Mouse (Mus musculus): ENCODE data around the gene Dand5. TPM values are rescaled to one million over a fixed set of nuclear protein-coding genes. Genes with fewer than 3 reads are reported as not detected.
"Not testable (repeated sequence)": the region's sequence is repeated elsewhere in the genome, so short reads cannot be mapped to it uniquely, and the experiment has no call there.

Gene Dand5
- polyA plus RNA-seq, 1 experiment: 2.1 TPM

GRCm38 (mm10) chr8:84832759-84833742 lies 10.4 kb upstream of the Dand5 start:
- 34% methylated on average over 10 of the region's 10 CpGs for whole genome bisulfite sequencing
- peaks cover 3% of the 10 kb centered on the region; the same call in 1 of the 2 replicates for H3K4me1 ChIP-seq (ENCODE audit: control insufficient read depth, insufficient read depth, insufficient read length, low read length)
- H3K27me3 ChIP-seq (ENCODE audit: control insufficient read depth, insufficient read depth, low read length): no peaks in the 10 kb centered on the region
- peak overlapping the region; percentile 99 for H3K4me3 ChIP-seq (ENCODE audit: low read depth, low read length)
- peaks cover 38% of the 10 kb centered on the region for H3K36me3 ChIP-seq (ENCODE audit: control insufficient read depth, insufficient read depth, low read length)
- TF ChIP-seq CTCF (IDR thresholded peaks at IDR 0.05; ENCODE audit: extremely low read depth, insufficient read length, insufficient replicate concordance, low read depth, low read length): no peak
- no peak for TF ChIP-seq POLR2A (IDR thresholded peaks at IDR 0.05; ENCODE audit: low read depth, low read length)
- H3K27ac ChIP-seq (ENCODE audit: insufficient read depth, low read depth, low read length): 0 out of 2 replicates have a peak overlapping the region, but pooled peaks have one; percentile 12

DNA sequence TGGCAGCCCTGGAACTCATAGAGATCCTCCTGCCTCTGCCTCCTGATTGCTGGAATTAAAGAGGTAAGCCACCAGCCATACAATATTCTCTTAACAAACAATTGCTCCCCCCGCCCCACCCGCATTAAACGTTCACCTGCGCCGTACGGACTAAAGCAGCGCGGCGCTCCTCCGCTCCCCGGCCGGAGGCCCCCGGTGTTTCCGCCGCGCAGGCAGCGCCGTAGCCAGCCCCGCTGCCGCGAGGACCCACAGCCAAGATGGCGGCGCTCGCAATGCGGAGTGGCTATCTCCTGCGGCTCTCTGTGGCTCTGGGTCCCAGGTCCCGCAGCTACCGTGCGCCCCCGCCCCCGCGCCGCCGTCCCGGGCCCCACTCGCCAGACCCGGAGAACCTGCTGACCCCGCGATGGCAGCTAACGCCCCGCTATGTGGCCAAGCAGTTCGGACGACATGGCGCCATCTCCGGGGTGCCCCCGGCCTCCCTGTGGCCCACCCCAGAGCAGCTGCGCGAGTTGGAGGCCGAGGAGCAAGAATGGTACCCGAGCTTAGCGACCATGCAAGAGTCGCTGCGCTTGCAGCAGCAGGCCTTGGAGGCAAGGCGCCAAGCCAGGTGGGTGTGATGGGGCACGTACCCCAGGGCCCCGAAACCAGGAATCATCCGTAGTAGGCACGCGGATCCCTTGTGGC lies 9.6 kb upstream of the Dand5 start:
- 1% methylated on average over 59 of the region's 59 CpGs for WGBS
- TF ChIP-seq POLR2A (IDR thresholded peaks at IDR 0.05; ENCODE audit: low read depth, low read length) (peak; percentile 80; the same call in 1 of the 2 replicates), CTCF (IDR thresholded peaks at IDR 0.05; ENCODE audit: extremely low read depth, insufficient read length, insufficient replicate concordance, low read depth, low read length) (no peak)
- H3K4me1 ChIP-seq (ENCODE audit: control insufficient read depth, insufficient read depth, insufficient read length, low read length): peaks cover 3% of the 10 kb centered on the region; the same call in 1 of the 2 replicates
- H3K36me3 ChIP-seq (ENCODE audit: control insufficient read depth, insufficient read depth, low read length): peaks cover 29% of the 10 kb centered on the region
- H3K27me3 ChIP-seq (ENCODE audit: control insufficient read depth, insufficient read depth, low read length): no peaks in the 10 kb centered on the region
- H3K27ac ChIP-seq (ENCODE audit: insufficient read depth, low read depth, low read length): peak overlapping the region; percentile 67
- peak overlapping the region; percentile 99 for H3K4me3 ChIP-seq (ENCODE audit: low read depth, low read length)

DNA sequence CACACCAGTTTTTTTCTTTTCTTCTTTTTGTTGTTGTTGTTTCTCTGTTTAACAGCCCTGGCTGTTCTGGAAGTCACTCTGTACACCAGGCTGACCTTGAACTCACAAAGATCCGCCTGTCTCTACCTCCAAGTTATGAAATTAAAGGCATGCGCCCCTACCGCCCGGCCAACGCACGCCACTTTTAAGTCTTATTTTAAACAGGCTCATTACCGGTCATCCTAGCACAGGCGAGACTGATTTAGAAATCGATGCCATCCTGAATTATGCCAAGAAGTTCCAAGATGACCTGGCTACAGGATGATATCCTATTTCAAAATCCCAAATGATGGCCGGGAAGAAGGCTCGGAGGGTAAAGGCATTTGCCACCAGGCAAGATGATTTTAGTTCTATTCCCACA lies 8.9 kb upstream of the Dand5 start, which contains the start of gene Gadd45gip1:
TSS of gene Gadd45gip1 (plus strand) at position 33 of the 400 bp plus-strand sequence.
- H3K4me1 ChIP-seq (ENCODE audit: control insufficient read depth, insufficient read depth, insufficient read length, low read length): peaks cover 3% of the 10 kb centered on the region; the same call in 1 of the 2 replicates
- H3K27ac ChIP-seq (ENCODE audit: insufficient read depth, low read depth, low read length): peak within 1 kb of the TSS; percentile 67
- no peaks in the 10 kb centered on the region for H3K27me3 ChIP-seq (ENCODE audit: control insufficient read depth, insufficient read depth, low read length)
- no peak for TF ChIP-seq POLR2A (IDR thresholded peaks at IDR 0.05; ENCODE audit: low read depth, low read length)
- peak; percentile 38; the same call in 1 of the 2 replicates for TF ChIP-seq CTCF (IDR thresholded peaks at IDR 0.05; ENCODE audit: extremely low read depth, insufficient read length, insufficient replicate concordance, low read depth, low read length)
- peak within 1 kb of the TSS; percentile 99 for H3K4me3 ChIP-seq (ENCODE audit: low read depth, low read length)
- H3K36me3 ChIP-seq (ENCODE audit: control insufficient read depth, insufficient read depth, low read length): peaks cover 24% of the 10 kb centered on the region
- WGBS: 41% methylated on average over 11 of the region's 11 CpGs

DNA sequence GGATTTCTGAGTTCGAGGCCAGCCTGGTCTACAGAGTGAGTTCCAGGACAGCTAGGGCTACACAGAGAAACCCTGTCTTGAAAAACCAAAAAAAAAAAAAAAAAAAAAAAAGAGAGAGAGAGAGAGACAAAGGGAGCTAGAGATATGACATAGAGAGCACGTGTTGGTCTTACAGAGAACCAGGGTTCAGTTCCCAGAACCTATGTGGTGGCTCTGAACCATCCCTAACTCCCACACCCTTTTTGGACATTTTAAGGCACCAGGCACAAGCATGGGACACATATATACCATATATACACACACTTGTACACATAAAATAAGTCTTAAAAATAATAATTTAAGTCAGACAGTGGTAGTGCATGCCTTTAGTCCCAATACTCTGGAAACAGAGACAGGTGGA lies 3.9 kb upstream of the Dand5 start:
- WGBS: 77% methylated on average over 2 of the region's 2 CpGs
- not testable (repeated sequence) for H3K27me3 ChIP-seq (ENCODE audit: control insufficient read depth, insufficient read depth, low read length); H3K36me3 ChIP-seq (ENCODE audit: control insufficient read depth, insufficient read depth, low read length); H3K27ac ChIP-seq (ENCODE audit: insufficient read depth, low read depth, low read length); H3K4me3 ChIP-seq (ENCODE audit: low read depth, low read length); H3K4me1 ChIP-seq (ENCODE audit: control insufficient read depth, insufficient read depth, insufficient read length, low read length)

DNA sequence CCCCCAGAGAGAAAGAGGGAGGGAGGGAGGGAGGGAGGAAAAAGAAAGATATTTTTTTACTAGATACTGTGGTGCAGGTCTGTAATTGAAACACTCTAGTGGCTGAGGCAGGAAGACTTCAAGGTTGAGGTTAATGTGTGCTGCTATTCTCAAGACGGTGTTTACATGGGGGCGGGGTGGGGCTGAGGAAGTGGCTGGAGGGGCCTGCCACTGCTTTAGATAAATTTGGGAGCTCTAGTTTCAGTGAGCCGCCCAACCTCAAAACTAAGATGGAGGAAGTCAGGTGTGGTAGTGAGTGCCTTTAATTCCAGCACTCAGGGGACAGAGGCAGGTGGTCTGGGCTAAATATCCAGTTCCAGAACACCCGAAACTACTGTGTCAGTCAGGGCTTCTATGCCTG lies 3.0 kb upstream of the Dand5 start:
- peak overlapping the region; percentile 31; the same call in 1 of the 2 replicates for H3K27ac ChIP-seq (ENCODE audit: insufficient read depth, low read depth, low read length)
- 57% methylated on average over 4 of the region's 4 CpGs for WGBS
- H3K27me3 ChIP-seq (ENCODE audit: control insufficient read depth, insufficient read depth, low read length): no peaks in the 10 kb centered on the region
- no peak for TF ChIP-seq CTCF (IDR thresholded peaks at IDR 0.05; ENCODE audit: extremely low read depth, insufficient read length, insufficient replicate concordance, low read depth, low read length)
- no peak for TF ChIP-seq POLR2A (IDR thresholded peaks at IDR 0.05; ENCODE audit: low read depth, low read length)
- H3K36me3 ChIP-seq (ENCODE audit: control insufficient read depth, insufficient read depth, low read length): no peaks in the 10 kb centered on the region
- H3K4me1 ChIP-seq (ENCODE audit: control insufficient read depth, insufficient read depth, insufficient read length, low read length): peaks cover 4% of the 10 kb centered on the region
- no peak overlapping the region for H3K4me3 ChIP-seq (ENCODE audit: low read depth, low read length)

DNA sequence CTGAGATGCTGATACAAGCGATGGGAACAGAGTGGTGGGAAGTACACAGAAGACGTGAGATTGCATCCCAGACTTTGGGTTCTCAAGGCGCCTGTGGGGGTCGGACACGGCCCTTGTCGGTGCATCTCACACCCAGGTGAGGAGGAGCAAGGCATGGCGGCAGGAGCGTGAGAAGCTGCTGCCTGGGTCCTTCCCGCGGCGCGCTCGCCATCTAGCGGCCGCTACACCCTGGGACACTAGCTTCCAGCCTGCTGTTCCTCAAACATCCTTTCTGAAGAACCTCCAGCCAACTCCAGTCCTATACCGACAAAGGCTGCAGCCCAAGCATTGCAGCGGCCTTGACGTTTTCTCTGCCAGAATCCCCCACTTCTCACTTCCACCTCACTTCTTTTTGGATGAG lies 1.0 kb upstream of the Dand5 start:
- WGBS: 1% methylated on average over 18 of the region's 18 CpGs
- no peak overlapping the region for H3K4me3 ChIP-seq (ENCODE audit: low read depth, low read length)
- H3K36me3 ChIP-seq (ENCODE audit: control insufficient read depth, insufficient read depth, low read length): no peaks in the 10 kb centered on the region
- H3K27me3 ChIP-seq (ENCODE audit: control insufficient read depth, insufficient read depth, low read length): no peaks in the 10 kb centered on the region
- H3K4me1 ChIP-seq (ENCODE audit: control insufficient read depth, insufficient read depth, insufficient read length, low read length): peaks cover 4% of the 10 kb centered on the region
- peak; percentile 79 for TF ChIP-seq CTCF (IDR thresholded peaks at IDR 0.05; ENCODE audit: extremely low read depth, insufficient read length, insufficient replicate concordance, low read depth, low read length)
- TF ChIP-seq POLR2A (IDR thresholded peaks at IDR 0.05; ENCODE audit: low read depth, low read length): no peak
- no peak overlapping the region for H3K27ac ChIP-seq (ENCODE audit: insufficient read depth, low read depth, low read length)

DNA sequence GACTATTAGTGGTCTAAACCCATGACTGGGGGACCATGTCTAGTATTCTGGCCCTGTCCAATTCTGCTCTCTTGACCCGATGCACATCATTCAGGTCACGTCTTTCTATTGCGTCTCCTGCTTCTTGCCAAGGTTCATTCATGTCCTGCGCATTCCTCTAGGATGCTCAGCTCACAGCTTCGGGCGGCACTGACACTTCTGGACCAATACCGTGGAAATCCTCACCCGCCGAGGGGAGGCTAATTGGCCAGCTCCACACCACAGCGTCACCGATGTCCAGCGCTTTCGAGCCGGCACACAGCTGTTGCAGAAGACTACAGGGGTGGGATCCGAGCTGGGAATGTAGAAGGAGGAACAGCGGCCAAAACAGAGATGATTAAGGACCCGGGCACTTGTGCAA lies 6.5 kb downstream of the Dand5 start:
- WGBS: 81% methylated on average over 17 of the region's 17 CpGs
- Histone ChIP-seq H3K36me3 (ENCODE audit: control insufficient read depth, insufficient read depth, low read length) (no peaks in the 10 kb centered on the region), H3K27me3 (ENCODE audit: control insufficient read depth, insufficient read depth, low read length) (peaks cover 3% of the 10 kb centered on the region; the same call in 1 of the 2 replicates), H3K4me3 (ENCODE audit: low read depth, low read length) (no peak overlapping the region), H3K27ac (ENCODE audit: insufficient read depth, low read depth, low read length) (no peak overlapping the region), H3K4me1 (ENCODE audit: control insufficient read depth, insufficient read depth, insufficient read length, low read length) (no peaks in the 10 kb centered on the region; the same call in 1 of the 2 replicates)
- no peak for TF ChIP-seq CTCF (IDR thresholded peaks at IDR 0.05; ENCODE audit: extremely low read depth, insufficient read length, insufficient replicate concordance, low read depth, low read length)
- TF ChIP-seq POLR2A (IDR thresholded peaks at IDR 0.05; ENCODE audit: low read depth, low read length): no peak

Measured in small intestine, adult 2 months (tissue).